Mouse (Mus musculus) layer of hippocampus, postnatal 14 days (tissue): ENCODE data around the gene Wrnip1. TPM values are rescaled to one million over a fixed set of nuclear protein-coding genes. Genes with fewer than 3 reads are reported as not detected.

Source experiments
- DNase-seq, 2 experiments: peaks; one replicate each; pipeline ENCODE4 v3.0.0; 2021 to 2022; ENCODE audit warnings: low spot score in 2 of 2, mixed read lengths in 1 of 2
- long read RNA-seq, 2 experiments: library from polyadenylated mRNA; stranded (forward); transcript quantifications; one replicate each; pipeline ENCODE4 v2.0.0; 2021
- total RNA-seq, 2 experiments: library from RNA; stranded (reverse); gene quantifications; 2 replicates each; pipeline ENCODE4 v1.2.3; 2021

Wrnip1 gene
- 10 to 100 TPM; 53.5 to 54.8 TPM for total RNA-seq
- long read RNA-seq, experiment 1, transcript Wrnip1-201 (7 exons, 2,633 nt), result major isoform, 66 of 69 reads
- long read RNA-seq, experiment 1, partial matches to known transcripts, result 1 of 69 reads
- long read RNA-seq, experiment 1, other reads (novel, unspliced or antisense), result 2 of 69 reads
- long read RNA-seq, experiment 2, transcript Wrnip1-201 (7 exons, 2,633 nt), result major isoform, 85 of 90 reads
- long read RNA-seq, experiment 2, partial matches to known transcripts, result 1 of 90 reads
- long read RNA-seq, experiment 2, other reads (novel, unspliced or antisense), result 4 of 90 reads

DNA sequence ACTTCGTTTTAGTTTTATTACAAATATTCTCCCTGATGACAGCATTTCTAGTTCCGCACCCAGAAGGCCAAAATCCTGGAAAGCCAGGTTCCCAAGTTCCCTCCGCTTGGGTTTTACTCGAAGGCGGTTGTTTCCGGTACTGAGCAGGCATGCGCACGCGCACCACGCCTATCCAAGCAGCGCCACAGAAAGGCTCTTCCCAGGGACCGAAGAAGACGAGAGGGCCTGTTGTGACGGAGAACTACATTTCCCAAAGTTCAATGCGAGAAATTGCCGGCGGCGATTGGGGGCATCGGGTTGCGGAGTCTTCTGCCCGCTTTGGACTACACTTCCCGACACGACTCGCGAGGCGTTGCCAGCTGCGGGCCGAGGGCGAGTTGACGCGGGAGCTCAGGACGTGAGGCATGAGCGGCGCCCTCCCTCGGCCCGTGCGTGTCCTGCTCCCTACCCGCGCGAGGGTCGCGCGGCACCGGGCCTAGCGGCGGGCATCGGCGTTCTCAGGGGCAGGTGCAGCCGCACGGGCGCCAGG is at the start of gene Wrnip1:
Wrnip1 (plus strand) TSS at position 346 of the 529 bp plus-strand sequence.
- peak; percentile 96 to 99 for DNase-seq

- no peak for DNase-seq
Observed at GRCm38 (mm10) chr13:32752066-32752657, 49.7 kb upstream of the Wrnip1 start.

GRCm38 (mm10) chr13:32759036-32759435 is 42.8 kb upstream of the Wrnip1 start:
- DNase-seq, result peak in 1 of 2 experiments; percentile 22

GRCm38 (mm10) chr13:32760795-32761194 is 41.0 kb upstream of the Wrnip1 start:
- DNase-seq, result no peak

DNA sequence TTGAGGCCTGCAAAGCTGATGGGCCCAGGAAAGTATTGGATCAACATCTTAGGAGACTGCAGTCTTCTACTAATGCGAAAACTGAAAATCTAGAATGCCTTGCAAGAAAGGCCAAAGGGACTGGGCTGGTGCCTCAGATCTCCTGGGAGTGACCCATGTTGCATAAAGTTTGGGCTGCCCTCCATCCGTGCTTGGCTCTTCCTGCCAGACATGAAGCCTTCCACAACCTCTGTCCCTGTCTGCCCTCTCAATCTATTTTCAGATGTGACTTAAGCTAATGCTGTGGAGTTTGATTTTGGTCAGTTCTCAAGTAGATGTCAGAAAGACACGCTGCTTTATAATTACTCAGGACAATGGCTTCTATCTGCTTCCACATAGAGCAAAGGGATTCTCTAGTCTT is 38.7 kb upstream of the Wrnip1 start:
- DNase-seq, result no peak

DNA sequence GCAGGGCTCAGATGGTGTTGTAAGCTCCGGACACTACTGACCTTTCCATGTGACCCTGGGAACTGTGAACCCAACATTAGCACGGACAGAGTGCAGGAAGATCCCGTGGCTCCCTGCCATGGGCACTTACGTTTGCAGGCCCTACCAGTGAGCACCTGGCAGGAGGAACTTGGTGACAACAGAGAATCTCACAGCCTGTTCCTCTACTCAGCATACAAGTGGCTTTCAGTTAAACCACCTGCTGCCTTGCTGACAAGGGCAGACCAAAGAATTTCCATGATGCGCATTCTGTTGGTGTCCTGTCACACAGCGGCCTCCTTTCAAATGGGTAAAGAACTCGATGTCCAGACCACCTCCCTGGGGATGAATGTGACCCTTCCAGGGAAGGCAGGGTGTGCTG is 37.4 kb upstream of the Wrnip1 start:
- DNase-seq, result no peak

GRCm38 (mm10) chr13:32768104-32768503 is 33.7 kb upstream of the Wrnip1 start:
- DNase-seq, result peak in 1 of 2 experiments; percentile 61

DNA sequence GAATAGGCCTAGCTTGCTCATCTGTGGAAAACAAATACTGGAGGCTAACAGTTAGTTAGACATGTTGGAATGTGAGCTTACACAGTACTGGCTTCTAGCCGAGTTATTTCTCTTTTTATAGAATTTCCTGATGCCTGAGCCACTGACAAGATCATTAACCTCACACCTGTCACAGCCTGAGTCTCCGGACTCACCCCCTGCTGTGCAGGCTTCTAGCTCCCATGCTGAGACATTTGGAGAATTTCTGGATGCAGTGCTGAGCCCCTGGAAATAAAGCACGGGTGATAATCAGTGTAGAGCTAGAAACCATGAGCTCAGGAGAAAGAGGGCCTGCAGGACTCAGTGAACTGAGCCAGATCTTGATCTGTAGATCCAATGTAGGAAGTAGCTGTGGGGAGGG is 31.9 kb upstream of the Wrnip1 start:
- no peak for DNase-seq

DNA sequence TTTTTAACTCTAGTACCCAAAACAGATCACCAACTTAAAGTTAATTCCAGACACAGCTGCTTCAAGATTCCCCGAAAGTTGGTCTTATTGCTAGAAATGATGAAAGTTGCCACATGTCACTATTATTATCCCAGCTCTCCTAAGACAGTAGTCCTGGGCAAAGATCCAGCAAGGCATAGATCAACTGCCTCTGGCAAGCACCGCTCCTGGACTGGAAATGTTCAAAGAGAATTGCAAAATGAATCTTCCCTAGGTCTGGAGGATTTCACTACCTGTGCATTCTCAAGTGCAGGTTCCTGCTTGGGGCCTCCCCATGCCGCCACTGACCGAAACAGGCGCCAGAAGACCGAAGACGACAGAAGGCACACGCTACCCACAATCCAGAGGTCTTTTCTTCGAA is 25.9 kb upstream of the Wrnip1 start:
- no peak for DNase-seq

DNA sequence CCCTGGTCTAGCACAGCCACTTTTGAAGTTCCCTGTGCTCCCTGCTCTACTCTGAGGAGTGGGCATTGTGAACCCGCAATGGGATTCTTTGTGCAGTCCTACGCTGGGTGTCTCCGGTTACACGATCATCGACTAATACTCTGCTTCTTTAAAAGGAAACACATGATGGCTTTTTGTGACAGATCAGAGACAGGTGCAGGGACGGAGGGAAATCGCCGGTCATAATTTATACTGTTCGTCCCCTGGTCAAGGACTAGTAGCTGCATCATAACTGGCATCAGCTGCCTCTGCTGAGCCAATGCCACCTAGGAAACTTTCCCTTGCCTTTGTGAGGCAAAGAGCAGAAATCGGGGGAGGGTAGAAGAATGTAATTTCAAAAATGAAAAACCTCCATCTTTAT is 25.5 kb upstream of the Wrnip1 start:
- no peak for DNase-seq

- no peak for DNase-seq
Observed at GRCm38 (mm10) chr13:32778861-32779260, 23.0 kb upstream of the Wrnip1 start.

GRCm38 (mm10) chr13:32783055-32783454 is 18.8 kb upstream of the Wrnip1 start:
- no peak for DNase-seq

DNA sequence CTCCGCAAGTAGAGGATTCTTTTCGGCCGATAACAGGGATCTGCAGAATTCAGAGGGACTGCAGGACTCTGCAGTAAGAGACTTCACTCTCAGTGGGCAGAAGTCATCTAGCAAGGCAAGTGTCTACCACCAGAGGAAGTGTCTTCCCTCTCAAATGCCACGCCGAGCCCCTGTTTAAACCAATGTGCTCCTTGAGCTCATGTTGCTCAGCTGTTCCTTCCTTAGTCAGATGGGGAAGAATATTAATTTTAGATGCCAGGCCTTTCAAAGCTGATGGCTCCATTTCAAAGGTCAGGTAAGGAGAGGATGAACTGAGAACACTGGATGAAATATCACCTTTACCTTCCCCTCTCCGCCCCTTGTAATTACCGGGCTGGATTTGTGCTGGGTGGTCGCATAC is 18.0 kb upstream of the Wrnip1 start, which contains the start of gene Mylk4:
Mylk4 (minus strand) TSS at position 139 of the 400 bp plus-strand sequence.
- no peak for DNase-seq

- DNase-seq, result no peak
Observed at GRCm38 (mm10) chr13:32787584-32787983, 14.3 kb upstream of the Wrnip1 start.

- no peak for DNase-seq
Observed at GRCm38 (mm10) chr13:32789781-32790180, 12.1 kb upstream of the Wrnip1 start.

GRCm38 (mm10) chr13:32794619-32795018 is 7.2 kb upstream of the Wrnip1 start:
- DNase-seq, result no peak

- no peak for DNase-seq
Observed at GRCm38 (mm10) chr13:32795166-32795565, 6.7 kb upstream of the Wrnip1 start.

DNA sequence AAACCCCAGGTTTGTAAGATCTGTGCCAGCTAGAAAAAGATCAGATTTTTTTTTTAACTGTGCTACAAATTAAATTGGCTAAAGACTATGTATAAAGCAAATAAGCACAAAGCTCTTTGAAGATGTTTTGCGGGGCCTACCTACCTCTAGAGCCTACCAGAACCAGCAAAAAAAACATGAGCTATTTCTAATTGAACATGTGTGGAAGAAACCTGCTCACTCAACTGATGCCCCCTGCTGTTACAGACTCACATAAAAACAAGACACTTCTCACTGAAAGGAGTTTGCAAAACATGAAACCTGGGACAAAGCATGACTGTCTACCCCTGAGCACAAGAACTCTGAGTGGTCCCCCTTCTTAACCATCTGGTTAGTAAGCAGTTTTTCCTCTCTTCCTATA is 4.8 kb upstream of the Wrnip1 start:
- DNase-seq, result no peak

DNA sequence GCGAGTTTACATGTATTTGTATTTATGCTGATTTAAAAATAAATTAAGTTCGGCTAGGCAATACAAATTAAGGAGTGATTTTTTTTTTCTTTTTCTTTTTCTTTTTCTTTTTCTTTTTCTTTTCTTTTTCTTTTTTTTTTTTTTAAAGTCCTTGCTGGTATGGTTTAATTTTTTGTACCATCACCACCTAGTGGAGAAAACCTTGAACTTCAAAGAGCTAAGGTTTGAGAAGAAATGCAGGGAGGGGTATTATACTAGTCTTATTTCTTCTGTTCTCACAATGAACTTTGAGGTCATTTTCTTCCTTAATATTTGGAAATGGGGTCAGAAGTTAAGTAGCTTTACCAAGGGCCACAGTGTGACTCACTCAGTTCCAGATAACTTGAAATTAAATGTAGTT is 2.7 kb upstream of the Wrnip1 start:
- no peak for DNase-seq

DNA sequence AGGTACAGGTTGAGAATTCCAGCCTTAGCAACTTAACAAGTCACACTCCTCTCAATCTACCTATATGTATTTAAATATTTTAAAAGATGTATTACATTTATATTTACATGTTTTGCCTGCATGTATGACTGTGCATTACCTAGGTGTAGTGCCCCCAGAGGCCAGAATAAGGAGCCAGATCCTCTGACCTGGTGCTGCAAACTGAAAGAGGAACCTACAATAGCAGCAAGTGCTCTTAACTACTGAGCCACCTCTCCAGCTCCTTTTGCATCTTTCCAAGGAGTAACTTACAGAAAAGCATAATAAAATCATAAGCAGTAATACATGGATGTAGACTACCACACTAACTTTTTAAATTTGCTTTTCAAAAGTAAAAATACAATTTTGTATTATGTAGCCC is 979 bp upstream of the Wrnip1 start:
- DNase-seq, result no peak

DNA sequence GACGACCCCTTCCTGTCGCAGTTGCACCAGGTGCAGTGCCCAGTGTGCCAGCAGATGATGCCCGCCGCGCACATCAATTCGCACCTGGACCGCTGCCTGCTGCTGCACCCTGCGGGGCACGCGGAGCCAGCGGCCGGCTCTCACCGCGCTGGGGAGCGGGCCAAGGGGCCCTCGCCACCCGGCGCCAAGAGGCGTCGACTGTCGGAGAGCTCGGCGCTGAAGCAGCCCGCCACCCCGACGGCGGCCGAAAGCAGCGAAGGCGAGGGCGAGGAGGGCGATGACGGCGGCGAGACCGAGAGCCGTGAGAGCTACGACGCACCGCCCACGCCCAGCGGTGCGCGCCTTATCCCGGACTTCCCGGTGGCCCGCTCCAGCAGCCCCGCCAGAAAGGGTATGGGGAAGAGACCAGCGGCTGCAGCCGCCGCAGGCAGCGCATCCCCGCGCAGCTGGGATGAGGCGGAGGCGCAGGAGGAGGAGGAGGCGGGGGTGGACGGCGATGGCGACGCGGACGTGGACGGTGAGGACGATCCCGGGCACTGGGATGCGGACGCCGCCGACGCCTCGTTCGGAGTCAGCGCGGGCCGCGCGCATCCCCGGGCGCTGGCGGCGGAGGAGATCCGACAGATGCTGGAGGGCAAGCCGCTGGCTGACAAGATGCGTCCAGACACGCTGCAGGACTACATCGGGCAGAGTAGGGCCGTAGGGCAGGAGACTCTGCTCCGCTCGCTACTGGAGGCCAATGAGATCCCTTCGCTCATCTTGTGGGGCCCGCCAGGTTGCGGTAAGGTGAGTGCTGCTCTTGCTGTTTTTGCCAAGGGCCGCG is 632 bp downstream of the Wrnip1 start, which contains the start of gene D930007J09Rik:
D930007J09Rik (minus strand) TSS at position 591 of the 823 bp plus-strand sequence.
- peak; percentile 31 to 55 for DNase-seq
